Mouse (Mus musculus): ENCODE measurements around the gene Clec2l.

DNA sequence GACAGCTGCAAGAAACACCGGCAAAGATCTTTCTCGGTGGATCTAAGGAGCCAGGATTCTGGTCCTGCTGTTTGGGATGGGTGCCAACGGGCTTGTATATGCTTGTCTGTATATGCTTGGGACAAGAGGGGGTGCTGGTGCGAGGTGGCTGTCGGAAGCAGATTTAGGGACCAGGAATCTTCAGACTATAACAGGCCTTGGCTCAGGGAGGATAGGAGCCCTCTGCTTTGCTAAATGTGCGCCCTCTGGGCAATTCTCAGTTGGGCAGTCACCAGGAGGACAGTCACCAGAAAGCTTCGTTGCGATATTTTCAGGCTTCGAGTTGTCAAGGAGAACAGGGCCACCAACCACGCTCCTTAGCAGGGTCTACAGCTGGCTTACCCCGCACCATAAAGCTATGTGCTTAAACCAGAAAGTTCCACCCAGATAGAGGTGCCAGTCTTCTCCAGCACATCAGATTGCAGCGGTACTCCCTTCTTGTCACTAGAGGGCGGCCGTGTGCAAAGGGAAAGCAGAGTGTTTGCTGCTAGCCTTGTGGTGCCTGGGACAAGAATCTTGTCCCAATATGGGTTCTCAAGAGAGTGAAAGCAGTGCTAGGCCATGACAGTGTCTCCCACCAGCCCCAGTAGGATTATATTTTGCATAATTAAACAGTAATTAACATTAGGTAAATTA lies 12.5 kb upstream of the Clec2l start:
- TF ChIP-seq CTCF (IDR thresholded peaks at IDR 0.05; ENCODE audit: control insufficient read depth, insufficient read depth, insufficient read length) (peak; percentile 49), MYOG (IDR thresholded peaks at IDR 0.05; ENCODE audit: control insufficient read depth, extremely low read depth, insufficient read length) (no peak), FOSL1 (IDR thresholded peaks at IDR 0.05; ENCODE audit: insufficient read depth, low read length, poor library complexity, severe bottlenecking) (no peak), MAX (IDR thresholded peaks at IDR 0.05) (no peak), CEBPB (IDR thresholded peaks at IDR 0.05; ENCODE audit: low read depth) (no peak), USF1 (IDR thresholded peaks at IDR 0.05; ENCODE audit: low read depth) (no peak), MYOD1 (IDR thresholded peaks at IDR 0.05; ENCODE audit: control insufficient read depth, insufficient read length, low read depth) (no peak)
